Mouse (Mus musculus): ENCODE data around the gene Lzic.

Gene Lzic

DNA sequence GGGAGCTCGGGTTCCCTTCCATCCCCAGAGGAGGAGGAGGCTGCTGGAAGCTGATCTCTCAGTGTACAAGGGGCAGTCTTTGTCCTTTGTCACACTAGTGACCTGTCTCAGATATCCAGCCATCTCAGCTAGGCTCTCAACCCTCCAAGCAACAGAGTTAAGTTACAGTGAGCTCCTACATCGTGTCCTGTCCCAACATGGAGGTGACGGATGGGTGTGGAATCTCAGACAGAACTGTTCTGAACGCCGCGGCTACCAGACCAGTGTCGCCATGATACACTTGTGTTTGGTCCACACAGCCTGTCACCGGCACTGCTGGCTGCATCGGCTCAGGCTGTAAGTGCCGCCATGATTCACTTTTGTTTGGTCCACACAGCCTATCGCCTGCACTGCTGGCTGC lies 8.0 kb upstream of the Lzic start, which contains the start of gene Tmem274:
Tmem274 (plus strand) TSS at position 301 of the 400 bp plus-strand sequence.
- DNase-seq (ENCODE audit: extremely low read depth, low read depth, low spot score): no peak

DNA sequence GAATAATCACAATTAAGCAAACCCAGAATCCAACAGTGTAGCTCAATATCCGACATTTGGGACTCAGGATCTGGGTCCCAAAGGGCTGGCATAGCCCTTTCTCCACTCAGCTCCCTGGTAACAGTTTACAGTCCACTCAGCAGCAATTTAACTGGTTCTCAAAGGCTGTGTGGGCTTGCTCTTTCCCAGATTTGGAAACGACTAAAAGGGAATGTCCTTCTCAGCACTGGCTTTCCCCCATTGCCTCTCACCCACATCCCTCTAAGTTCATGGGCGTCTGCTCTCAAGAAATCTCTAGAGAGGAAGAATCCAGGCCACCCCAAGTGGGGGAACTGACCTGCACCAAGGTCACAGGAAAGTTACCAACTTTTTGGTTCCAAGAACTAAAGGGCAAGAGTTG lies 463 bp upstream of the Lzic start:
- no peak for DNase-seq (ENCODE audit: extremely low read depth, low read depth, low spot score)

DNA sequence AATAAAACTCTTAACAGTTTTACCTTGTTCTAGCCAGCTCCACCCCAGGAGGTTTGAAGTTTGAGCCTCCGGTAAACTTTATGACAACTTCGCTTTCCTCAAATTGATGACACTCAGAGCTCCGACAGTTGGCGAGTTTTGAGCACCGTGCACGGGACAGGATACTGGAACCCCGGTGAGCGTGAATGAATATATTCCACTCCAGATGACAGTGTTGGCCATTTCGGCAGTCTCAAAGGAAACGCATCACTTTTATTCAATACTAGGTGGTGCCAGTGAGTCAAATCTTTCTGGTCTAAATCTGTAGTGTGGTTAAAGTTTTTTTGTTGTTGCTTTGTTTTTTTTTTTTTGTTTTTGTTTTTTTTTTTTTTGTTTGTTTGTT lies 787 bp downstream of the Lzic start:
- DNase-seq (ENCODE audit: extremely low read depth, low read depth, low spot score): no peak

- DNase-seq (ENCODE audit: extremely low read depth, low read depth, low spot score): no peak
Observed at GRCm38 (mm10) chr4:149487729-149488128, 2.7 kb downstream of the Lzic start.

GRCm38 (mm10) chr4:149489415-149490240 lies 4.6 kb downstream of the Lzic start:
- DNase-seq (ENCODE audit: extremely low read depth, low read depth, low spot score): no peak

- DNase-seq (ENCODE audit: extremely low read depth, low read depth, low spot score): no peak
Observed at GRCm38 (mm10) chr4:149491151-149491550, 6.1 kb downstream of the Lzic start.

DNA sequence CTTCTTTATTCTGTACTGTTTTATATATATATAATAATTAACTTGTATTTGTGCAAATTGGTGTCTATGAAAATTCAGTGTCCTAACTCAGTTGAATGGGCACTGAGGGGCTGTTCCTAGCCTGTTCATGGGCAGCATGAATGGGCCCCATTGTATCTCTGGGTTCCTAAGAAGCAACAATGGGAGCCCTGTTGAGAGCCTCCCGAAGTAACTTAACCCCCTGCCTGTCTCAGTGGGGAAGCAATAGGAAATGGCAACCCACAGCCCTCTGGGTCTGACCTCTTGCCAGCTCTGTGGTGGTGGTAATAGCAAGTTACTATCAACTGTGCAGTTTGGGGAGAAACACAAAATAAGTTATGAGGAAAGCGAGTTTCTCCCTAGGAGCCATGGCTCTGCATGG lies 11.6 kb downstream of the Lzic start:
- DNase-seq (ENCODE audit: extremely low read depth, low read depth, low spot score): no peak

- DNase-seq (ENCODE audit: extremely low read depth, low read depth, low spot score): no peak
Observed at GRCm38 (mm10) chr4:149498901-149499300, 13.9 kb downstream of the Lzic start.

DNA sequence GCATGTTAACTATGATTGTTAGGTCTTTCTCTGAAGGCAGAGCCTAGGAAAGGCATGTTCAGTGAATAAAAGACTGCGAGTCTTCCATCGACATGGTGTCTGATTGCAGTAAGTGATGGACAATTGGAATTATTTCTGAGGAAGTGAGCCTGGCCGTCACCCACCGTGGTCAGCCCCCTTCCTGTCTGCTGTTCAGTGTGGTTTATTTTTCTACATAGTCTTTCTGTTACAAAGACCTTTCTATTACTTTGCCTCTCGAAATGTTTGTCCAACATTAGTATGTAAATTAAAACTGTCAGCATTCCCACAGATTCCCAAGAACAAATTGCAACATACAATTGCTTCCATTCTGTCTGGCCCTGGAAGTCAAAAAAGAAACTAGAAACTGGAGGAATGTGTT lies 14.8 kb downstream of the Lzic start:
- DNase-seq (ENCODE audit: extremely low read depth, low read depth, low spot score): no peak

DNA sequence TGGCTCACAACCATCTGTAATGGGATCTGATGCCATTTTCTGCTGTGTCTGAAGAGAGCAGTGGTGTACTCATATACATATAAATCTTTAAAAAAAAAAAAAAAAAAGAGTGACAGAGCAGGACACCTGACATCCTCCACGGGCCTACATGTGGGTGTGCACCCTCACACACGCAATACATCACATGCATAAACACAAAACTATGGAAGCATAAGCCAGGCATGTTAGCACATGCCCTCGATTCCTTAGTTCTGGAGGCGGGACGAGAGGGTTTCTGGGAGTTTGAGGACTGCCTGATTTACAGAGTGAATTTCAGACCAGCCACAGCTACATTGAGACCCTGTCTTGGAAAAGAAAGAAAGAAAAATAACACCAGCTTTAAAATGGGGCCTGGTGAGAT lies 19.3 kb downstream of the Lzic start:
- peak; percentile 67 for DNase-seq (ENCODE audit: extremely low read depth, low read depth, low spot score)

DNA sequence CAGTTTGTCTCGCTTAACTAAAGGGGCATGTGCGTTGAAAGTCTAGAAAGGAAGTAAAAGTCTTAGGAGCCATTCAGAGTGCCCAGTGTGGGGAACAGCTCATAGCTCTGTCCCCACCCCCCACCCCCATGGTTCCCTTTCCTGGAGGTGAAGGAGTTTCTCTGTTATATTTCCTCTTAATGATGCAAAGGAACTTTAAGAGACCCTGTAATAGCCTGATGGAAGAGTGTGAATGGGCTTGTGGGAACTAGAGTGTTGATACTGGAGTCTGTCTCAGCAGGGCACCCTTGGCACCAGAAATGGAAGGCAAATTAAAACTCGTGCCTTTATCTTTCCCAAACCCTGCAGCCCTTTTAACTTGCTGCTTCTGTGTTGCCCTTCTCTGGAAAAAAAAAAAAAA lies 19.8 kb downstream of the Lzic start:
- no peak for DNase-seq (ENCODE audit: extremely low read depth, low read depth, low spot score)

GRCm38 (mm10) chr4:149505261-149505967 lies 20.4 kb downstream of the Lzic start:
- DNase-seq (ENCODE audit: extremely low read depth, low read depth, low spot score): no peak

GRCm38 (mm10) chr4:149506904-149507303 lies 21.9 kb downstream of the Lzic start:
- DNase-seq (ENCODE audit: extremely low read depth, low read depth, low spot score): no peak

DNA sequence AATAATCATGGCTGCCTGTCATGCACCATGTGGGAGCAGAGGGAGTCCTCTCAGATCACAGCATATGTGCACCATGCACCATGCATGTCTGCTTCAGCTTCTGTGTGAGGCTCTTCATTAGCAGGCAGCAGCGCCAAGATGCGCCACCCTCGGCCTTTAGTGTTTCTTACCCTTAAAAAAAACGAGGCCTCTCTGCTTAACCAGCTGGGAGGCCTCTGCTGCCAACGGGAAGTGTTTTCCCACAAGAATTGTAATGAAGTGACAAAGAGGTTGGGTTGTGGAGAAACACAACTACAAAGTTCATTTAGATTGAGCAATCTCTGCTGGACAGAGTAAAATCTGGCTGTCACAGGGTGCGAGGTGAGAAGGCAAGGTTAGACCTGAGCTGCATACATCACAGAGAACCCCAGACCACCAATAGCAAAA lies 26.2 kb downstream of the Lzic start:
- no peak for DNase-seq (ENCODE audit: extremely low read depth, low read depth, low spot score)

DNA sequence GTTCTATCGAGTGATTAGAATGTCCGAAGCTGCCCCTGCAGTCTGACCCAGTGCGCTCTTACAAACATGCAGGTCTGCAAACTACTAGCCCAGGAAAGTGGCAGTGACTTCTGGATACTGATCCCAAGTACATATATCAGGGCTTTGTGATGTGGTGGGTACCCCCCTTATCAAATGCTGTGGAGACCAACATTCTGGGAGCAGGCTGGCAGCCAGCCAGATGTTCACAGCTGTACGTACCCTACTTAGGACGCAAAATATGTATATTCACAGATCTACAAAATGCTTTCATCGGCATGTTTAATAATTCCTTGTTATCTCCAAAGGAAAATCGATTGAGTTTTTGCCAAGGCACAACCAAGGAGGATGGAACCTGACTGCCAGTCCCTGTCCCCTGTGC lies 27.0 kb downstream of the Lzic start:
- DNase-seq (ENCODE audit: extremely low read depth, low read depth, low spot score): no peak

GRCm38 (mm10) chr4:149515706-149516105 lies 30.7 kb downstream of the Lzic start:
- DNase-seq (ENCODE audit: extremely low read depth, low read depth, low spot score): no peak

GRCm38 (mm10) chr4:149517868-149518340 lies 32.9 kb downstream of the Lzic start, which contains the start of gene Ctnnbip1:
Gene Ctnnbip1 (plus strand): TSS chr4:149518236.
- no peak for DNase-seq (ENCODE audit: extremely low read depth, low read depth, low spot score)

GRCm38 (mm10) chr4:149518351-149519220 lies 33.6 kb downstream of the Lzic start:
- DNase-seq (ENCODE audit: extremely low read depth, low read depth, low spot score): no peak

- no peak for DNase-seq (ENCODE audit: extremely low read depth, low read depth, low spot score)
Observed at GRCm38 (mm10) chr4:149521258-149521657, 36.2 kb downstream of the Lzic start.

DNA sequence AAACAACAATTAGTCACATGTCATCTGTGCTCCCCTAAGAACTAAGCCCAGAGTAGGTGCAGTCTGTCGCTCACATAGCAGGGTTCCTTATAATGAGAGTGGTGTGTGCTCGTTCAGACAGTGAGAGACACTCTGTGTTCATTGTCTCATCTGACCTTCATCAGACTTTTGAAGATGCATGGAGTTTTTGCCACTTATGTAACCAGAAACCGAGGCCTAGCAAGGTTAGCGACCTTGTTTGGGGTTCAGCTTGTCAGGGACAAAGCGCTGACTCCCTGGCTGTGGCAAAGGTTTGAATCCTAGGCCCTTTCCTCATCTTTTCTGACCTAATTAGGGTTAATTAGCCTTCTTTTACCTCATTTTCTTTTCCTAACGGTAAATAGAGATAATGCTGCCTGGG lies 38.9 kb downstream of the Lzic start:
- DNase-seq (ENCODE audit: extremely low read depth, low read depth, low spot score): no peak

- no peak for DNase-seq (ENCODE audit: extremely low read depth, low read depth, low spot score)
Observed at GRCm38 (mm10) chr4:149525170-149525569, 40.1 kb downstream of the Lzic start.

All from fat pad, adult 2 months (tissue).